Mouse (Mus musculus) layer of hippocampus, postnatal 14 days (tissue): ENCODE measurements around the gene Ly6g6c. TPM values are rescaled to one million over a fixed set of nuclear protein-coding genes. Genes with fewer than 3 reads are reported as not detected.

Source experiments
- DNase-seq, 2 experiments: peaks; one replicate each; pipeline ENCODE4 v3.0.0; 2021 to 2022; ENCODE audit warnings: low spot score in 2 of 2, mixed read lengths in 1 of 2
- total RNA-seq, 2 experiments: library from RNA; stranded (reverse); gene quantifications; 2 replicates each; pipeline ENCODE4 v1.2.3; 2021

Ly6g6c gene
- total RNA-seq, 2 experiments from 2014 or later = not detected

DNA sequence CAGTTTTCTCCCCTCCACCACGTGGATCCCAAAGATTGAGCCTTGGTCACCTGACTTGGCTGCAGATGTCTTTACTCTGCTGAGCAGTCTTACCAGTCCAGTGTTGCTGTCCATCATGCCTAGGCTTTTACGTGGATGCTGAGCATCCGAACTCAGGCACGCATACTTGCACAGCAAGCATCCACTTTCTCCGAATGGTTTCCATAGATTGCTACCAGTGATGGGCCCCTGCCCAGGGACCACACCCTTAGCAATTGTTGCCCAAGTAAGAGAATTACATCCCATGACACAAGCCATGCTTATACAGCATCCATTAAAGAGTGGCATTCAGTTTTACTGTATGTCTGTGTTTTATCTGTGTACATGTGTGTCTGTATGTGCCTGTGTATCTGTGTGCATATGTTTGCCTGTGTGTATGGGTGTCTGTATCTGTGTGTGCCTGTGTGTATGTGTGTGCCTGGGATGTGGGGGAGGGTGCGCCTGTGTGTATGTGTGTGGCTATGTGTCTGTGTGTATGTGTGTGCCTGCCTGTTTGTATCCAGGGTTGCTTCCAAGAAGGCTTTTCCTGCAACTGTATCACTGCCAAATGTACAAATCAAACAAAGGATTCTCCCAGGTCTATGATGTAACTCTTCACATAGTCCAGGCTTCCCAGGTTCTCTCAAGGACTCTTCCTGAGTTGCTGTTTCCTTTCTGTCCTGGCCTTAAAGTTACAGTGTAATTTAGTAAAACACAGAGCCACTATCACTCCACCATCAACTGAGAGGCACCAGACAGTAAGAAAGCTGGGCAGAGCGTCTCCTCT, 9.3 kb upstream of the Ly6g6c start:
- no peak for DNase-seq

DNA sequence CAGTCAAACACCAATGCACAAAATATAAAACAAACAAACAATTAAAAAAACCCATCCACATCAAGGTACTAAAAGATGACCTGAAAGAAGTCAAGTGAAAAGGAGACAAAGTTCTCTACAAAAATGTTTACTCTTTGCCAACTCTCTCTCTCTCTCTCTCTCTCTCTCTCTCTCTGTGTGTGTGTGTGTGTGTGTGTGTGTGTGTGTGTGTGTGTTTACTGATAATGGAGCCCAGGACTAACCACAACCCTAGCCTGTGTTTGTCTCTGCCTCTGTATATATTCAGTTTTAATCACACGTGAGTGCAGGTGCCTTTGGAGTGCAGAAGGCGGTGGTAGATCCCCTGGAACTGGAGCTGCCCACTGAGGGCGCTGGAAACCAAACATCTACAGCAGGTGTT, 8.1 kb upstream of the Ly6g6c start:
- DNase-seq = no peak

- DNase-seq = no peak
These were observed 6.9 kb upstream of the Ly6g6c start for GRCm38 (mm10) chr17:35058316-35058715.

GRCm38 (mm10) chr17:35058911-35059892, 6.0 kb upstream of the Ly6g6c start, which contains the start of gene Ddah2:
TSS of gene Ddah2 (plus strand) at chr17:35059035.
- DNase-seq = peak; percentile 79 to 85

GRCm38 (mm10) chr17:35060071-35060470, 5.1 kb upstream of the Ly6g6c start:
- DNase-seq = no peak

DNA sequence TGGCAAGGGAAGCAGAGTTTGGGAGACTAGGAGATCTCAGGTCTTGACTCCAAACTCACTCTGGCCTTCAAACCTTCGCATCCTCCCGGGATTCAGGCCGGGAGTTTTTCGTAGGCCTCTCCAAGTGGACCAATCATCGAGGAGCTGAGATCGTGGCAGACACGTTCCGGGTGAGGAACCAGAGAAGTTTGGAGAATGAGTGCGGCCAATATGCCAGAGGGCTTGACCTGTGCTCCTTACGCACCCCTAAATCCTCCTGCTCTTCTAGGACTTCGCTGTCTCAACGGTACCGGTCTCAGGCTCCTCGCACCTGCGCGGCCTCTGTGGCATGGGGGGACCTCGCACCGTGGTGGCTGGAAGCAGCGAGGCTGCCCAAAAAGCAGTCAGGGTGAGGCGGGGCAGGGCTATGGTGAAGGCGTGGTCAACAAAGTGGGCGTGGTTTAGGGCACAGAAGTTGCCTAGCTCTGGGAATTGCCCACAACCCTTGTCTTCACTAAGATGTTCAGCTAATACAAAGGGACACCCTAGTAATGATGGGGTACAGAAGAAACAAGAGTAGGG, 4.4 kb upstream of the Ly6g6c start:
- DNase-seq = no peak

DNA sequence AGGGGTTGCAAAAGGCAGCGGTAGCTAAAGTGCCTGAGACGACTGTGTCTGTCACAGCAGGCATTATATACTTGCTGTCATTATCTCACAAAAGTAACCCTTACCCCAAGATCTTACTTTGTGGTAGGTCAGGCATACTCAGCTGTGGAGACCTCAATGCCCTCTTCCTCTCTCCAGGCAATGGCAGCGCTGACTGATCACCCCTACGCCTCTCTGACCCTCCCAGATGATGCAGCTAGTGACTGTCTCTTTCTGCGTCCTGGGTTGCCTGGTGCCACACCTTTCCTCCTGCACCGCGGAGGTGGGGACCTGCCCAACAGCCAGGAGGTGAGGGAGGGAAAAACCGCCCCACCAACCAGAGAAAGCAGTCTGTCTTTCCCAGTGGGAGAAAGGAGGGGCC, 3.9 kb upstream of the Ly6g6c start:
- no peak for DNase-seq

- DNase-seq = no peak
These were observed 1.7 kb upstream of the Ly6g6c start for GRCm38 (mm10) chr17:35063466-35063865.

DNA sequence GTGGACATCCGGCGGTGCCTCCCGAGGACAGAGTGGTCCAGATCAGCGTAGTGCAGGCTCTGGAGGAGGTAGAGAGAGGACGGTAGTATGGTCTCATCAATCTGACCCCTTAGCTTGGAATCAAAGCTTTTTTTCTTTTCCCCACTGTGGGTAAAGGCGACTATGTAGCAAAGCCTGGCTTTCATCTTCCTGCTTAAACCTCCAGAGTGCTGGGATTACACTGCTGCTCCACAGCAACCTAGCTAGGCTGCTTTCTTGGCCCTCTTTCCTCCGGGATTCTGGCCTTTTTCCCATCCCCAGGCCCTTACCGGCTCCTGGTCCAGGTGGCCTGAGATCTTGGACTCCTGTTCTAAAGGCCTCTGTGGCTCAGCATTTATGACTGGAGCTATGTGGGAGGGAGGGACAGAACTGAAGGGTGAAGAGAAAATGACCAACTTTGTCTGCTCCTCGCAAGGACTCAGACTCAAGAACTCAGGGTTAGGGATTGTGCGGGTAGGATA, 760 bp upstream of the Ly6g6c start:
- no peak for DNase-seq

DNA sequence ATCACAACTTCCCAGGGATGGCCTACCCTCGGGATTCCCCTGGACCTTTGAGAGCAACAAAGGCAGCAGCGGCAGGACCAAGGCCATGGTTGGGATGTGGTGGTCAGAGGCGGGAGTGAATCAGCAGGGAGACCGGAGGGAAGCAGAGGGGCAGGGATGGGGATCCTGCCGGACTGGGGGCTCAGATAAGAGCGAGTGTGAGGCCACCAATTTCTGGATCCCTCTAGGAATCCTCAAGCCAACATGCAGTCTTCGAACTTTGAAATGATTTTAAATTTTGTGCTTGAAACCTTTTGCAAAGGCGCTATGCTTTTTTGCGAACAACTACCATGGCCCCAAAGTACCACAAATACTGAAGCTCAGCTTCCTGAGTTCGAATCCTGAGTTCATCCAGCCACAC, 896 bp downstream of the Ly6g6c start, which contains the start of gene Mpig6b:
Mpig6b (minus strand) TSS at position 101 of the 400 bp plus-strand sequence.
- DNase-seq = no peak

DNA sequence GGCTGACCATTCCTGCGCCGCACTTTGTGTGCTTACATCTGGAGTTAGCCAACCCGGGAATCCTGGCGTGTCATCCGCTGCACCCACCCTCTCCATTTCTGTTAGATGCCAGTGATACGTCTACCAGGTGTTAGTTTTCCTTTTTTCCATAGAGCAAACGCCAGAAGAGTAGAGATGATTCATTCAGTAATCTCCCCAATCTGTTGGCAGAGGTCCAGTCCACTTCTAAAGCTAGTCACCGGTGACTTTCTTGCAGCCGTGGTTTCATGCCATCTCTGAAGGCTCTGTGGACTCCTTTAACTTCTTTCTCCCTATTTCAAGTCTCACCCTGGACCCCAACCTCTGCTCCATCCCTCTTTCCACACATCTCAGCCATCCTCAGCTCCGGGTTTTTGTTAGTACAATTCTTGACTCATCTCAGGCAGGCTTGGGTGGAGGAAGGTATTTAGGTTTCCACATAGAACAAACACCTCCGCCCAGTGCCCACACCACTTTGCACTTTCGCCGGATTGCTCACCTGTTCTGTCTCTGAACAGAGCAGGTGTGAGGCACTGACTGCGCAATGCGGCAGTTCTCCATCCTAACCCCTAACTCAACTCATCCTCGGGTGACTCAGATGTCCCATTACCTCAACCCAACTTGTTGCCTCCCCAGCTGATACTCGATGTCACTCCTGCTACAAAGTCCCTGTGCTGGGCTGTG, 3.2 kb downstream of the Ly6g6c start:
- DNase-seq = no peak

DNA sequence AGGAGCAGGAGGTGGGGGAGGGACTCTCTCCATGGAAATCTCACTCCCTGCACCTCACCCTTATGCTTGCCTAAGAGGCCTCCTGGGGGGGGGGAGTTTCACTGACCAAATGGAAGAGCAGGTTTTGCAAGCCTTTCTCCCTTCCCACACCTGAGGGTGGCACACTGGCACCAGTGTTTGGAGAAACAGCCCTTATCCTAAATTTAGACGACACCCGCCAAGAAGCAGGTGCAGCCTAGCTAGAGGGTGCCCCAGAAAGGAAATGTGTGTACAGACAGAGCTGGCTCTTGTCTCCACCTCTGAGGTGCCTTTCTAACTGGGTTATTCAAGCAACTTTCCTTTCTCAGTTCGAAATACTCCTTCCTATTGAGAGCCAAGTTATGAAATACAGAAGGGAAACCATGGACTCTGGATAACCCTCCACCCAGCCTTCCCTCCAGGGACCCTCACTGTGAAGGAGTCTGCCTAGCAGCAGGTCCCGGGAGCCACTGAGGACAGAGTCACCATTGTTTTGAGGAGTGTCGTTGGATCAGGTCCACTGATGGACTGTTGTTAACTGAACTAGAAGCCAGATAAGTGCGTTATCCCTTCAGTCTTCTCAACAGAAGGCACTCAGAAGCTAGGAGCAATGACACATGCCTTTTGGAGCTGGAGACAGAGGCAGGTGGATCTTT, 5.5 kb downstream of the Ly6g6c start:
- DNase-seq = no peak

DNA sequence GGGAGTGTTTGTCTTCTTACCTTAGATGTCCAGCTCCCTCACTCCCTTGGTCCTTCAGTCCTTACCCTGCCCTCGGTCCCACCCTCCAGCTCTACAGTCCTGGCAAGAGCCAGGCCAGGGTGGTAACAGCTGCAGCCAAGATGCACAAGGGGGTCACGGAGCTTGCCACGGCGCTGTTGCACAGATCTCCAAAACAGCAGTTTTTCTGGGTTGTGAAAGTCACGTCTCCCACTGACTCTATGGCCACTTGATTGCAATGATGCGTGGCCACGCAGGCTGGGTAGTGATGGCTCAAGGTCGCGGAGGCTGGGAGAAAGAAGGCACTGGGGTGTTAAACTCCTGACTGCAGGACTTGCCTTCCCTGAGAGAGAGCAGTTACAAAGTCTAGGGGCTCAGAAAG, 6.3 kb downstream of the Ly6g6c start:
- no peak for DNase-seq

DNA sequence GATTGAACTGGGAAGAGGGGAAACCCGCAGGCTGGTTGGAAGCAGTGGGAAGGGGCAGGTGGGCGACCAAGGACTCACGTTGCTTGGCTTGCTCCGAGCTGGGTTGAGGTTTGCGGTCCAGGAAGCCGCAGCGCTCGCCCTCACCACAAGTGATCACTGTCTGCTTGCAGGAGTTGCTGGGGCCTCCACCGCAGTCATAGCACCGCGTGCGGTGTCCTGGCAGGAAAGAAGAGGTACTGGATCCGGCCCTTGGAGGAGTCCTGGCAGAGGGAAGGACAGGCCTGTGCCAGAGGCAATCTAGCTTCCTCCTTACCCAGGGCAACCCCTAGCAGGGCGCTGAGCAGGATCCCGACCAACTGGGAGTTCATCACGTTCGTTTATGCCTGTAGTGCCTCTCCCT, 8.9 kb downstream of the Ly6g6c start:
- no peak for DNase-seq

DNA sequence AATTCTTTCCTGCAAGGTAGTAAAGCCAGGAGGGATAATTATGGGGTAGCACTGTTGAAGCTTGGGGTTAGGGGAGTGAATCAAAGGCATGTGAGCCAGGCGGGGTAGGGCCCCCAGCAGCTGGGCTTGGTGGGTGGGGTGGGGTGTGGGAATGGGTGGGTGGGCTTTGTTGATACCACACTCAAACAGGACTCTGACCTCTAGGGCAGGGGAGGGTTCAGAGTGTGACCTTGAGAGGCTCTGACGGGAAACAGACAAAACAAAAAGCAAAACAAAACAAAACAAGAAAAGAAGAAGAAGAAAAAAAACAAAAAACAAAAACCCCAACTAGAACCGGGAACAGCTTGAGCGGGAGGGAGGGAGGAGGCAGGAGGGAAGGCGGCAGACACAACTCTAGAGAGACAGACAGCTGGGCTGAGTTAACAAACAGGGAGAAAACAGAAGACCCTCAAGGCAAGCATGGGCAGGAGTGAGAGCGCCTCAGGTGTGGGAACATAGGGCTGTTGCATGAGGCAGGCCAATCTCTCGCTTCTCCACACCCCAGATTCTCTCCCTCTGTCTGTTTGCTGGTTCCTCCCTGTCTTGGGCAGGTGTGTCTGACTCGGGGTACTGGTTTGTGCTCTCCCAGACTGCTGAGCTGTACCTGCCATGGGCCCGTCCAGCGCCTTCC, 11.5 kb downstream of the Ly6g6c start, which contains the start of gene Ly6g6e:
Ly6g6e (plus strand) TSS at position 396 of the 670 bp plus-strand sequence.
- no peak for DNase-seq

- no peak for DNase-seq
These were observed 12.1 kb downstream of the Ly6g6c start for GRCm38 (mm10) chr17:35077285-35077684.

DNA sequence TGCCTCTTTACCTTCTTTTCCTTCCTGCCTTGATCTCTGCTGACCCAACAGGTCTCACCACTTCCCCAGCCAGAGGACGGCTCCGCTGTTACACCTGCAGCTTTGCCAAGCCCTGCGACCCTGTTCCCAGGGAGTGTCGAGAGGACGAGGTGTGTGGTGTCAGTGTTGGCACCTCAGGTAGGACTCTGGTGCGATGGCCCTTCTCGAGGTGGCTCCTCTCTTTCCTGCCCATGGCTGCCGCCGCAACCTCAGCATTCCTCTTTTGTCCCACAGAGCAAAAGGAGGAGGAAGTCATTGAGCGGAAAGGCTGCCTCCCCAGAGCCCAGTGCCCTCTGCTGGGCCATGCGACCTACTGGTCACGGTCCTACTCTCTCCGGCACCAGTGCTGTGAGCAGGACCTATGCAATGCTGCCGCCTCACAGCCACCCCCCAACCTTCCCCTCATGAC, 12.6 kb downstream of the Ly6g6c start, which contains the start of gene Ly6g6d:
Ly6g6d (minus strand) TSS at position 280 of the 448 bp plus-strand sequence.
- no peak for DNase-seq

DNA sequence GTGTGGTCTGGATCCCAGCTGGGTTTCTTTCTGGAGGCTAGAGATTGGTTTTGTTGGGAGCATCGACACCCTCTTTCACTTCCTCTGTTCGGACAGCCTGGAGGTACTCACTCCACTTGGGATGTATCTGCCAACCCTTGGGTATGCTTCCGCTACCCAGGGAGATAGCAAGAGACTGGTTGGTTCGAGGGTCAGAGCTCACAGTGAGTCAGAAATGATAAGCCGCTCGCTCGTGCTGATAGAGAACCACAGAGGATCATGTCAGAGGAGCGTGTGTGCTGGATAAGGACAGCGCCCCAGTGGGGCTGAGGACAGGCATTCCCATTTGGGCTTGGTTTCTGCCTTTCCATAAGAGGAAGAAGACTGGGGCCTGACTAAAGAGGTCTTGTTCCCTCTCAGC, 14.6 kb downstream of the Ly6g6c start:
- no peak for DNase-seq

DNA sequence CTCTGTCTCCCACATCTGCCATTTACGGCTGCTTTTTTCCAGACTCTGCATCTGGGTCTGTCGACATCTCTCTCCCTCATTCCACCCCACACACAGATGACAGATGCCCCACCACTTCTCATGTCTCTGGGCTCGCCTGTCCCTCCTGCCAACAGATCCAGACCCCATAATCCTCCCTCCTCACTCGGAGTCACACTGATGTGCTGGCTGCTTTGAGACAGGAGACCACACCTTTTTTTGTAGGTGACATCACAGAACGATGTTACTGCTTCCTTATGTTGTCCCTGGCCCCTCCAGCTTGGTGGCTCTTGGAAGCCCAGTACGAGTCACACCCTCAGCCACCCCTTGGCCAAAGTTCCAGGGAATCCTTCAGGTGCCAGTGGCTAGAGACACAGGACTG, 15.1 kb downstream of the Ly6g6c start:
- DNase-seq = no peak
